Mouse (Mus musculus) adrenal gland (tissue): ENCODE data around the gene Mgst3.

Experiments used
- microRNA-seq, 2 experiments: library from miRNA; unstranded; fragments of <30 nt; microRNA quantifications; one replicate each; pipeline ENCODE4; 2019

The Mgst3 gene

Small RNA genes lying within 50 kb of the gene (microRNA-seq; reads per million reads assigned to microRNA genes)
- 0.12 to 0.34 reads per million in 2 experiments for gene Gm25911
